Mouse (Mus musculus): ENCODE measurements around the gene Atraid. TPM values are rescaled to one million over a fixed set of nuclear protein-coding genes. Genes with fewer than 3 reads are reported as not detected.
A peak's percentile ranks its signal among the peaks of the same experiment; 100 is the strongest.

Gene Atraid
- polyA plus RNA-seq, 1 experiment from 2014 or later = 54.5 TPM

DNA sequence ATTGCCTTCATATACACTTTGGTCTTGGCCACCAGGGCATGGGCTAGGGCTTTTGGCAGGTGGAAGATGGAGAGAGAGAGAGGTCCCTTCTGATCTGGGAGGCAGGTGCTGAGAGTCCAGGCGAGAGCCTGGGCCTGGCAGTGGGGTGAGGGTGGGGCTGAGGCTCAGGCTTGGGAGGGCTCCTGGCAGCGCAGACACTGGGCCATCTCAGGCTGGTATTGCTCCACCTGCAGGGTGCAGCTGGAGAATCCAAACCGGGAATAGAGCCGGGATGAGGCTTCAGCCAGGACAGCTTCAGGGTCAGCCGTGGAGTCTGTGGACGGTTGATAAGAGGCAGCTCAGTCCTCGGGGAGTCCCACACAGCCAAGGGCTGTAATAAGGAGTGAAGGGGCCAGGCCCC is 38.5 kb downstream of the Atraid start:
- Histone ChIP-seq H3K27me3 (replicated peaks) (peaks cover 84% of the 10 kb centered on the region), H3K4me1 (peaks cover 13% of the 10 kb centered on the region), H3K27ac (no peak overlapping the region), H3K4me3 (no peak overlapping the region), H3K9me3 (replicated peaks) (no peaks in the 10 kb centered on the region), H3K36me3 (no peaks in the 10 kb centered on the region), H3K9ac (no peak overlapping the region), H3K4me2 (no peak overlapping the region)
- 27% methylated on average over 7 of the region's 7 CpGs for WGBS (ENCODE audit: insufficient replicate concordance)
- ATAC-seq = no peak

GRCm38 (mm10) chr5:31087131-31087530 is 39.0 kb downstream of the Atraid start:
- peaks cover 13% of the 10 kb centered on the region for H3K4me1 ChIP-seq
- ATAC-seq = no peak
- no peak overlapping the region for H3K27ac ChIP-seq
- H3K9me3 ChIP-seq (replicated peaks) = no peaks in the 10 kb centered on the region
- no peak overlapping the region for H3K4me3 ChIP-seq
- no peaks in the 10 kb centered on the region for H3K36me3 ChIP-seq
- H3K9ac ChIP-seq = no peak overlapping the region
- peaks cover 89% of the 10 kb centered on the region for H3K27me3 ChIP-seq (replicated peaks)
- no peak overlapping the region for H3K4me2 ChIP-seq
- WGBS (ENCODE audit: insufficient replicate concordance) = 75% methylated on average over 2 of the region's 2 CpGs

- Histone ChIP-seq H3K27me3 (replicated peaks) (peaks cover 99% of the 10 kb centered on the region), H3K4me3 (peak overlapping the region; percentile 40), H3K4me2 (peak overlapping the region; percentile 64), H3K4me1 (peaks cover 29% of the 10 kb centered on the region), H3K9me3 (replicated peaks) (no peaks in the 10 kb centered on the region), H3K27ac (no peak overlapping the region), H3K9ac (peak overlapping the region; percentile 30; the same call in 1 of the 2 replicates), H3K36me3 (no peaks in the 10 kb centered on the region)
- no peak for ATAC-seq
- WGBS (ENCODE audit: insufficient replicate concordance) = 5% methylated on average over 36 of the region's 53 CpGs
These were observed 44.3 kb downstream of the Atraid start for GRCm38 (mm10) chr5:31092231-31092975.

DNA sequence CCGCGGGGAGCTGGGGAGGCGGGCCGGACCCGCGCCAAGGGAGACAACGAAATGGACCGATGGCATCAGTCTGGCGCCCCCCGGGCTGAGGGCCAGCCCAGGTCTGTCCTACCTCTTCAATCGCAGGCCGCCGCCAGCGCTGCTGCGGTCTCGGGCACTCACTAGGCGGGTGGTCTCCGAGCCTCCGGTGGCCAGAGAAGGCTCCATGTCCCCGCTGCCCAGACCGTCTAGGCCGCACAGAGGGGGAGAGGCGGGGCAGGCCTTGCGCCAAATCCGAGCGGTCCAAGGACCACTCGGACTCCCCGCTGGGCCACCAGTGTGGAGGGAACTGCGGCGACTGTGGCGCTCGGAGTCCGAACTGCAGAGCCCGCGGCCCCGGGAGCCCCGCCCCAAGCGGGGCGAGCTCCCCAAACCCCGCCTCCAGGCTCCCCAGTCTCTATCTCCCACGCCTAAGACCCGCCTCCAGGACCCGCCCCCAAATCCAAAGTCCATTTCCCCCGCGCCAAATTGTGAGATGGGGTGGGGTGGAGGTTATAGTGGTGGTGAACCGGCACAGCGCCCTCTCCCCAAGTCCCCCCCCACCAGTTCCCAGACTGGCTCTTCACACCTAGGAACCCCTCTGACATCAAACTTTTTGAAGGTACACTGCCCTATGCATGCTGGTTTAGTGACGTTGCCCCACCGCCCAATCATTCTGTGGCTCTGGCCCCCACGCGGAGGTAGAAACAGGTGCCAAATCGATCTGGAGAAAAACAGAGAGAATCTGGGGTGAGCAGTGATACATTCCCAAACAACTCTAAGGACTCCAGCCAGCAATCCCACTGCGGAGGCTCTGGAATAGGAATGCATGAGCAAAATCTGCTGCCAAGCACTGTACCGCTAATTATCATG is 45.3 kb downstream of the Atraid start:
- Histone ChIP-seq H3K9me3 (replicated peaks) (no peaks in the 10 kb centered on the region), H3K4me3 (peak overlapping the region; percentile 40), H3K27ac (no peak overlapping the region), H3K9ac (no peak overlapping the region; the same call in 1 of the 2 replicates), H3K27me3 (replicated peaks) (peaks cover 100% of the 10 kb centered on the region), H3K4me2 (peak overlapping the region; percentile 64), H3K36me3 (no peaks in the 10 kb centered on the region), H3K4me1 (peaks cover 29% of the 10 kb centered on the region)
- ATAC-seq = peak; percentile 42; the same call in 1 of the 2 replicates
- WGBS (ENCODE audit: insufficient replicate concordance) = 2% methylated on average over 53 of the region's 54 CpGs

DNA sequence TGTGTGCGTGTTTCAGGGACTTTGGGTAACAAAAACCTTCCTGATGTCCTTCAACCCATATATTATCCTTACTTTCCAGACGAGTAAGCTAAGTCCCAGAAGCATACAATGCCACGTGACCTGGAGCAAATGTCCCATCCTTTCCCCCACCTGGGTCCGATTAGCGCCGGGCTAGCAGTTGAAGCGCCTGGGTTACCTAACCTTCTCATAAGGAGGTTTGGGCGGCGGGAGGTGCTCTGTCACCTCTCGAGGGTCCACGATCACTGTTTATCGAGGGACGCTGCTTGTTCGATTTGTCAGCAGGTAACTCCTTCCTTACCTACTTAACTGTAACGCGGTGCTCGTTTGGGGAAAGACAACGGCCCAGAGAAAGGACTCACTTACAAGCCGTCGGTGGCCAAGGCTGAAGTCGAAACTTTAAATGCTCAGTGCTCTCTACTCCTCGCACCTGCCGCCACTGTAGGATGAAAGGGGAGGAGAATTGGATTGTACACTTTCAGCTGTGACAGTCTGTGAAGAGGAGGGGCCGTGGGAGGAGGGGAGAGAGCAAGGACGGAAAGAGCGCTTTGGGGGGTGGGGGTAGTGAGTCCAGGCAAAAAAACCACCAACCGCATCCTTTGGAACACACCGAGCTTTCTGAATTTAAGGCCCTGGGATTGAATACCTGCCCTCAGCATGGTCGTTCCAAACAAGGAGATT is 46.1 kb downstream of the Atraid start:
- ATAC-seq = no peak
- no peak overlapping the region for H3K9ac ChIP-seq
- no peak overlapping the region for H3K27ac ChIP-seq
- no peaks in the 10 kb centered on the region for H3K9me3 ChIP-seq (replicated peaks)
- peak overlapping the region; percentile 64 for H3K4me2 ChIP-seq
- WGBS (ENCODE audit: insufficient replicate concordance) = 3% methylated on average over 28 of the region's 29 CpGs
- H3K4me1 ChIP-seq = peaks cover 29% of the 10 kb centered on the region
- H3K27me3 ChIP-seq (replicated peaks) = peaks cover 100% of the 10 kb centered on the region
- peak overlapping the region; percentile 40 for H3K4me3 ChIP-seq
- no peaks in the 10 kb centered on the region for H3K36me3 ChIP-seq

DNA sequence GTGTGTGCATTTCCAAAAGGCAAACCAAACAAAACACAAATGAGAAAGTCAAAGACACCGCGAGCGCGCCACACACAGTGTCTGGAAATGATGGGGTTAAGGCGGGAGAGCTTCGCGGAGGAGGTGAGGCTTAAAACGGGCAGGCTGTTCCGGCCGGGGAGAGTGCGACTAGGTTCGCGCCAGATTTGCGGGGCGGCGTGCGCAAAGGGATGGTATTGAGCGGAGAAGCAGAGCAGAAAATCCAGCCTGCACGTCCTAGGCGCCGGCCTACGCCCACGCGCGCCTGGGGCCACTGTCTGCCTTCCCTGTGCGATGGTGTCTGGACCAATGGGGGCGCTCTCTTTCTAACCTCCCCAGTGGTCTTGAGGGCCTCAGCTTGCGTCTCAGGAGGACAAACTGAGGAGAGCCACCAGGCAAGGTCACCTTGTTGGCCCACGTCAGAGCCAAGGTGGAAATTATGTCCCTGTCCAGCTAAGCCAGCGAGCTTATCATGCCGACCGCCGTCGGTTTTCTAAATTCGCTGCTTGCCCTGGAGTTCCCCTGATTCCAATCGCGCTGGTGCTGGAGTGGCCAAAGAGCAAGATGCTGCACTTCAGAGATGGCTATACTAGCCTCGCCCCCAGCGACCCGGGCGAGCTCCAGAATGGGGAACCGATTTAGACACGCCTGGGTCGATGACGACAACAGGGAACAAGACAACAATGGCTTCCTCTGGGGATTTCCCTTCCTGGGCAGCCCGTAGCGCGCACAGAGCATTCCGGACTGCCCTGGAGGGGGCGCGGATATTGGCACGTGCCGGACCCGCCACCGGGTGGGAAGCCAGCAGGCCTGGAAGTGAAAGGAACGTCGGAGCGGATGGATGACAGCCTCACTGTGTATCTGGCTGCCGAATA is 46.9 kb downstream of the Atraid start:
- Histone ChIP-seq H3K4me3 (peak overlapping the region; percentile 40), H3K27me3 (replicated peaks) (peaks cover 99% of the 10 kb centered on the region), H3K27ac (no peak overlapping the region), H3K9me3 (replicated peaks) (no peaks in the 10 kb centered on the region), H3K9ac (no peak overlapping the region), H3K36me3 (no peaks in the 10 kb centered on the region), H3K4me2 (peak overlapping the region; percentile 64), H3K4me1 (peaks cover 29% of the 10 kb centered on the region)
- ATAC-seq = 0 out of 2 replicates have a peak, but pooled peaks have one; percentile 28
- 1% methylated on average over 59 of the region's 59 CpGs for WGBS (ENCODE audit: insufficient replicate concordance)

GRCm38 (mm10) chr5:31095711-31096480 is 47.8 kb downstream of the Atraid start:
- 32% methylated on average over 11 of the region's 11 CpGs for WGBS (ENCODE audit: insufficient replicate concordance)
- Histone ChIP-seq H3K4me3 (peak overlapping the region; percentile 40; the same call in 1 of the 2 replicates), H3K36me3 (no peaks in the 10 kb centered on the region)

More at GRCm38 (mm10) chr5:31095711-31096480, 47.8 kb downstream of the Atraid start:
- no peaks in the 10 kb centered on the region for H3K9me3 ChIP-seq (replicated peaks)
- ATAC-seq = no peak
- H3K27me3 ChIP-seq (replicated peaks) = peaks cover 91% of the 10 kb centered on the region
- peak overlapping the region; percentile 64 for H3K4me2 ChIP-seq
- no peak overlapping the region for H3K9ac ChIP-seq
- H3K4me1 ChIP-seq = peaks cover 29% of the 10 kb centered on the region
- no peak overlapping the region for H3K27ac ChIP-seq

Other genes with a start within 250 kb of the Atraid start
- gene Mapre3, start 233.7 kb upstream of the Atraid start, polyA plus RNA-seq (2016; fragmentation: Nextera tagmentation; extraction: Ambion mirVana) = 3.0 and 3.4 TPM in 2 replicates
- gene Tmem214, start 180.3 kb upstream of the Atraid start, polyA plus RNA-seq (2016; fragmentation: Nextera tagmentation; extraction: Ambion mirVana) = 55.5 and 56.2 TPM in 2 replicates
- gene Agbl5, start 159.6 kb upstream of the Atraid start, polyA plus RNA-seq (2016; fragmentation: Nextera tagmentation; extraction: Ambion mirVana) = 7.0 and 7.2 TPM in 2 replicates
- 374 and 383 TPM in 2 replicates for gene Ost4, start 140.5 kb upstream of the Atraid start, polyA plus RNA-seq (2016; fragmentation: Nextera tagmentation; extraction: Ambion mirVana)
- 70.0 and 73.6 TPM in 2 replicates for gene Emilin1, start 134.9 kb upstream of the Atraid start, polyA plus RNA-seq (2016; fragmentation: Nextera tagmentation; extraction: Ambion mirVana)
- 33.6 and 36.3 TPM in 2 replicates for gene Khk, start 126.9 kb upstream of the Atraid start, polyA plus RNA-seq (2016; fragmentation: Nextera tagmentation; extraction: Ambion mirVana)
- 4.2 and 5.1 TPM in 2 replicates for gene Cgref1, start 102.7 kb upstream of the Atraid start, polyA plus RNA-seq (2016; fragmentation: Nextera tagmentation; extraction: Ambion mirVana)
- 110 and 111 TPM in 2 replicates for gene Preb, start 88.0 kb upstream of the Atraid start, polyA plus RNA-seq (2016; fragmentation: Nextera tagmentation; extraction: Ambion mirVana)
- gene Tcf23, start 79.7 kb upstream of the Atraid start, polyA plus RNA-seq (2016; fragmentation: Nextera tagmentation; extraction: Ambion mirVana) = 0.06 and 0.08 TPM in 2 replicates
- gene Slc5a6, start 612 bp downstream of the Atraid start, polyA plus RNA-seq (2016; fragmentation: Nextera tagmentation; extraction: Ambion mirVana) = 6.9 and 7.0 TPM in 2 replicates
- gene Cad, start 6.5 kb downstream of the Atraid start, polyA plus RNA-seq (2016; fragmentation: Nextera tagmentation; extraction: Ambion mirVana) = 43.6 and 44.5 TPM in 2 replicates
- gene Dnajc5g, start 58.0 kb downstream of the Atraid start, polyA plus RNA-seq (2016; fragmentation: Nextera tagmentation; extraction: Ambion mirVana) = not detected in 2 replicates
- 0.26 and 0.48 TPM in 2 replicates for gene Slc30a3, start 59.9 kb downstream of the Atraid start, polyA plus RNA-seq (2016; fragmentation: Nextera tagmentation; extraction: Ambion mirVana)
- 0.12 TPM in 1 of 2 replicates, not detected in the other for gene Trim54, start 68.4 kb downstream of the Atraid start, polyA plus RNA-seq (2016; fragmentation: Nextera tagmentation; extraction: Ambion mirVana)
- not detected in 2 replicates for gene Ucn, start 90.5 kb downstream of the Atraid start, polyA plus RNA-seq (2016; fragmentation: Nextera tagmentation; extraction: Ambion mirVana)
- gene Mpv17, start 105.9 kb downstream of the Atraid start, polyA plus RNA-seq (2016; fragmentation: Nextera tagmentation; extraction: Ambion mirVana) = 25.8 and 27.0 TPM in 2 replicates
- 0.90 and 1.3 TPM in 2 replicates for gene Gm29609, start 131.6 kb downstream of the Atraid start, polyA plus RNA-seq (2016; fragmentation: Nextera tagmentation; extraction: Ambion mirVana)
- gene Gtf3c2, start 131.8 kb downstream of the Atraid start, polyA plus RNA-seq (2016; fragmentation: Nextera tagmentation; extraction: Ambion mirVana) = 51.5 and 53.1 TPM in 2 replicates
- gene Snx17, start 144.9 kb downstream of the Atraid start, polyA plus RNA-seq (2016; fragmentation: Nextera tagmentation; extraction: Ambion mirVana) = 58.2 and 62.3 TPM in 2 replicates
- 67.2 and 73.1 TPM in 2 replicates for gene Eif2b4, start 145.1 kb downstream of the Atraid start, polyA plus RNA-seq (2016; fragmentation: Nextera tagmentation; extraction: Ambion mirVana)
- gene Zfp513, start 154.0 kb downstream of the Atraid start, polyA plus RNA-seq (2016; fragmentation: Nextera tagmentation; extraction: Ambion mirVana) = 4.5 and 7.2 TPM in 2 replicates
- gene Ppm1g, start 172.4 kb downstream of the Atraid start, polyA plus RNA-seq (2016; fragmentation: Nextera tagmentation; extraction: Ambion mirVana) = 195 and 204 TPM in 2 replicates
- gene Nrbp1, start 192.6 kb downstream of the Atraid start, polyA plus RNA-seq (2016; fragmentation: Nextera tagmentation; extraction: Ambion mirVana) = 60.1 and 64.8 TPM in 2 replicates
- gene Gm9970, start 192.9 kb downstream of the Atraid start, polyA plus RNA-seq (2016; fragmentation: Nextera tagmentation; extraction: Ambion mirVana) = not detected in 2 replicates
- 4.6 and 6.1 TPM in 2 replicates for gene Krtcap3, start 203.4 kb downstream of the Atraid start, polyA plus RNA-seq (2016; fragmentation: Nextera tagmentation; extraction: Ambion mirVana)
- 8.7 and 10.3 TPM in 2 replicates for gene Ift172, start 242.8 kb downstream of the Atraid start, polyA plus RNA-seq (2016; fragmentation: Nextera tagmentation; extraction: Ambion mirVana)
- gene Fndc4, start 247.8 kb downstream of the Atraid start, polyA plus RNA-seq (2016; fragmentation: Nextera tagmentation; extraction: Ambion mirVana) = 13.9 and 15.7 TPM in 2 replicates
- 10.3 and 11.2 TPM in 2 replicates for gene Gckr, start 249.1 kb downstream of the Atraid start, polyA plus RNA-seq (2016; fragmentation: Nextera tagmentation; extraction: Ambion mirVana)